Mouse (Mus musculus) heart, adult 2 months (tissue): ENCODE data around the gene Slc9a3r1. TPM values are rescaled to one million over a fixed set of nuclear protein-coding genes. Genes with fewer than 3 reads are reported as not detected.

Experiments used
- DNase-seq, 2 experiments: peaks; one replicate each; pipeline ENCODE4 v3.0.0; 2021
- H3K27ac ChIP-seq: fragments of 200-600 bp; 2 replicates; pipeline ENCODE4 v1.8.1; 2022
- H3K27me3 ChIP-seq: fragments of 200-500 bp; 2 replicates; pipeline ENCODE4 v1.6.1; 2012; ENCODE audit warnings: mild to moderate bottlenecking, low read length, inconsistent platforms, mixed read lengths; ENCODE audit not compliant: control insufficient read depth, insufficient read depth
- H3K36me3 ChIP-seq: fragments of 200-500 bp; 2 replicates; pipeline ENCODE4 v1.6.1; 2012; ENCODE audit warnings: low read length, inconsistent platforms; ENCODE audit not compliant: control insufficient read depth, insufficient read depth
- H3K4me1 ChIP-seq: fragments of 200-500 bp; 2 replicates; pipeline ENCODE4 v1.6.1; 2011; ENCODE audit warnings: low read length; ENCODE audit not compliant: control insufficient read depth, insufficient read depth
- H3K4me3 ChIP-seq: fragments of 200-600 bp; 2 replicates; pipeline ENCODE4 v1.8.1; 2022
- H3K79me2 ChIP-seq: fragments of 200-500 bp; replicated peaks from 2 replicates; pipeline ENCODE4 v1.6.1; 2012; ENCODE audit warnings: mild to moderate bottlenecking, inconsistent platforms, low read length, moderate library complexity, mixed read lengths; ENCODE audit not compliant: control insufficient read depth, insufficient read depth
- H3K9ac ChIP-seq: fragments of 200-500 bp; 2 replicates; pipeline ENCODE4 v1.6.1; 2012; ENCODE audit warnings: low read depth, mild to moderate bottlenecking, control low read depth, inconsistent platforms, low read length, mixed read lengths
- CTCF ChIP-seq: fragments of 200-600 bp; IDR thresholded peaks from 2 replicates; pipeline ENCODE4 v1.8.1; 2022; ENCODE audit warnings: antibody characterized with exemption, mild to moderate bottlenecking, moderate library complexity
- EP300 ChIP-seq: fragments of 200-500 bp; IDR thresholded peaks from 2 replicates; pipeline ENCODE4 v1.6.1; 2011; ENCODE audit warnings: low read depth, low read length, control low read depth; ENCODE audit not compliant: insufficient read depth
- POLR2A ChIP-seq: fragments of 200-500 bp; IDR thresholded peaks from 2 replicates; pipeline ENCODE4 v1.6.1; 2011; ENCODE audit warnings: mild to moderate bottlenecking, low read depth, low read length, control low read depth; ENCODE audit not compliant: insufficient read depth
- WGBS: fragments of 180-500 bp; shearing (Covaris S2); methylation state at CpG from one replicate; pipeline ENCODE4 v1.1.7; 2018; 5-methylcytosine and 5-hydroxymethylcytosine counted together
- intact Hi-C: fragments of 180-260 bp; cut with DNase I; formaldehyde crosslinking; loops from one replicate; pipeline ENCODE4 v1.15.1; 2025
- long read RNA-seq: library from polyadenylated mRNA; stranded (forward); transcript quantifications from one replicate; pipeline ENCODE4 v2.0.0, GENCODE M21; 2021
- polyA plus RNA-seq: library from polyadenylated mRNA; depleted of rRNA; stranded (reverse); fragments of >200 nt; gene quantifications from 2 replicates; pipeline ENCODE4 v1.2.3, GENCODE M21; 2012; rRNA removed
- total RNA-seq, 2 experiments: library from RNA; stranded (reverse); gene quantifications; 2 replicates each; pipeline ENCODE4 v1.2.3; 2021

Slc9a3r1 gene
- 10 to 100 TPM in 1 of 2 experiments, 1 to 10 TPM in 1; 8.1 to 10.1 TPM for total RNA-seq
- polyA plus RNA-seq, result 8.9 and 9.7 TPM in 2 replicates
- long read RNA-seq, partial matches to known transcripts, result 0 of 3 reads
- long read RNA-seq, other reads (novel, unspliced or antisense), result 0 of 3 reads

DNA sequence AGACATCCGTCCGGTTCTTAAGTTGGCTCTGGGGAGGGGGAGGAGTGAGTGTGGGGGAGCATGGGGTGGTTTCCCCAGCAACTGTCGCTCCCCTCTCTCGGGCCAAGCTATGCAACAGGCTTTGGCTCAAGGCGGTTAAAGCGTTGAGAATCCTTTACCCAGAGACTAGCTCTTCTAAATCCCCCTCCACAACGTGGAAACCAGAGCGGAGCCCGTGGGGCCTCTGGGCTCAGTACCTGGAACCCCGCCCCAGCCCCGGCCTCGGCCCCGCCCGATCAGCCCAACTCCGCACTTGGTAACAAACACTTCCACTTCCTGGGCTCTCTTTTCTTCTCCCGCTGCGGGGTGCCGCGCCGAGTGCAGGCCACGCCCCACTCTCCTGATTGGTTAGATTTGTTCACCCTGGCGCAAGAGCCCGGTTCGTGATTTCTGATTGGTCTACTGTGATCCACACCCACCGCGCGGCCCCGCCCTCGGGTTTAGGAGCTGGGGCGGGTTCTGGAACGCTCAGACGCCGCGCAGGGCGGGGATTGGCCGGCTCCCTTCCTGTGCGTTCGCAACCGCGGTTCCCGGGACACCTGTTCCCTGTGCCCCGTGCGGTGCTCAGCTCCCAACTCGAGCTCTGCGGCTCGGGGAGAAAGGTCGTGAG lies at the start of gene Slc9a3r1:
TSS of gene Slc9a3r1 (plus strand) at position 510 of the 649 bp plus-strand sequence.
- peak; percentile 99 for DNase-seq
- intact Hi-C loops, result no loop called here
- WGBS, result under 1% methylated on average over 47 of the region's 47 CpGs
- Histone ChIP-seq H3K4me1 (peaks cover 4% of the 10 kb centered on the region), H3K79me2 (no peaks in the 10 kb centered on the region), H3K4me3 (peak within 1 kb of the TSS; percentile 87), H3K36me3 (no peaks in the 10 kb centered on the region), H3K27me3 (no peaks in the 10 kb centered on the region), H3K27ac (peak within 1 kb of the TSS; percentile 79), H3K9ac (peak within 1 kb of the TSS; percentile 79)
- TF ChIP-seq CTCF, result no peak
- peak; percentile 97 for TF ChIP-seq POLR2A
- TF ChIP-seq EP300, result no peak

DNA sequence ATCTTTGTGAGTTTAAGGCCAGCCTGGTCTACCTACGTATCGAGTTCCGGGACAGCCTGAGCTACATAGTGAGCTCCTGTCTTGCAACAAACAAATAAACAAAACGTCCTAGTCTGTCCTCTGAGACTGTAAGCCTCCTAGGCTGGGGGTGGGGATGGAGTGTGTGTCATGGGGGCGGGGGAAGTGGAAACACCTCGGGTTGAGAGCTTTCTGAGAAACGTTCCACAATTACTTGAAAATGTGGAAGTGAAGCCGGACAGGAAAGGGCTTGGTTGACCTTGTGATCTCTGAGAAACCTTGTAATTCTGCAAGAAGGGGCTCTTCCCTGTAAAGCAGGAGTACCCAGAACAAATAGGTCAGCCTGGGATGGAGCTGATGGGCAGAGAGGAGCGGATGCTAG lies 43.7 kb upstream of the Slc9a3r1 start:
- no peak overlapping the region for H3K9ac ChIP-seq
- no peak overlapping the region for H3K27ac ChIP-seq
- no peaks in the 10 kb centered on the region for H3K4me1 ChIP-seq
- 0 out of 2 replicates have a peak, but pooled peaks cover 1% of the 10 kb centered on the region for H3K27me3 ChIP-seq
- H3K36me3 ChIP-seq, result no peaks in the 10 kb centered on the region
- no peak overlapping the region for H3K4me3 ChIP-seq
- TF ChIP-seq EP300 (no peak), CTCF (no peak), POLR2A (no peak)
- H3K79me2 ChIP-seq, result no peaks in the 10 kb centered on the region
- 54% methylated on average over 9 of the region's 9 CpGs for WGBS
- intact Hi-C loops, result no loop called here
- DNase-seq, result no peak

- H3K4me3 ChIP-seq, result no peak overlapping the region
- no peak for TF ChIP-seq CTCF
- no peak for TF ChIP-seq EP300
- no peak for TF ChIP-seq POLR2A
- no peak overlapping the region for H3K27ac ChIP-seq
- DNase-seq, result no peak
- 0 out of 2 replicates have a peak, but pooled peaks cover 1% of the 10 kb centered on the region for H3K27me3 ChIP-seq
- intact Hi-C loops, result no loop called here
- no peaks in the 10 kb centered on the region for H3K79me2 ChIP-seq
- no peak overlapping the region for H3K9ac ChIP-seq
- H3K36me3 ChIP-seq, result no peaks in the 10 kb centered on the region
- no peaks in the 10 kb centered on the region for H3K4me1 ChIP-seq
- 37% methylated on average over 4 of the region's 4 CpGs for WGBS
Measured at GRCm38 (mm10) chr11:115128483-115128882, 34.7 kb upstream of the Slc9a3r1 start.

- Histone ChIP-seq H3K4me1 (no peaks in the 10 kb centered on the region), H3K27me3 (no peaks in the 10 kb centered on the region), H3K27ac (no peak overlapping the region), H3K9ac (no peak overlapping the region), H3K4me3 (no peak overlapping the region), H3K36me3 (no peaks in the 10 kb centered on the region), H3K79me2 (no peaks in the 10 kb centered on the region)
- TF ChIP-seq POLR2A, result no peak
- no peak for TF ChIP-seq EP300
- no peak for TF ChIP-seq CTCF
- 80% methylated on average over 13 of the region's 13 CpGs for WGBS
- DNase-seq, result no peak
- intact Hi-C loops, result no loop called here
Measured at GRCm38 (mm10) chr11:115129508-115130126, 33.5 kb upstream of the Slc9a3r1 start.

- Histone ChIP-seq H3K36me3 (no peaks in the 10 kb centered on the region), H3K9ac (no peak overlapping the region), H3K27ac (no peak overlapping the region), H3K27me3 (no peaks in the 10 kb centered on the region), H3K4me3 (no peak overlapping the region), H3K4me1 (no peaks in the 10 kb centered on the region), H3K79me2 (no peaks in the 10 kb centered on the region)
- TF ChIP-seq CTCF, result no peak
- intact Hi-C loops, result no loop called here
- no peak for DNase-seq
- 79% methylated on average over 8 of the region's 8 CpGs for WGBS
Measured at GRCm38 (mm10) chr11:115131768-115132381, 31.3 kb upstream of the Slc9a3r1 start.

DNA sequence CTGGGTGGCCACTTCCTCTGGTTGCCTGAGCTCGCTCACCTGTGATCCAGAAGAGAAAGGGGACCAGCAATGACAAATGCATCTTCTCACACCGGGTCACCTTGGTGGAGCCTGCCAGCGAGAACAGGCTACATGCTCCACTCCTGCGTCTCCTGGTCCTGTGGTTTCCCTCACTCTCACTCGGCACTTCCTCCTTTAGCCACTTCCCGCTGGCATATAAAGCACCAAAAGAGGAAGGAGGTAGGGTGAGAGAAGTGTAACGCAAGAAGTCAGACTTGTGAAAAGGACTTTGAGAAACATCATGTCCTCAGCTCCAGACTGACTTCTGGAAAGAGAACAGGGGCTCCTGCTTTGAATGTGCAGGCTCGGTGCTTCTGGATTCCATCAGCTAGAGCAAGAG lies 29.3 kb upstream of the Slc9a3r1 start, which contains the start of gene Cd300lf:
TSS of gene Cd300lf (minus strand) at position 193 of the 400 bp plus-strand sequence.
- H3K27me3 ChIP-seq, result no peaks in the 10 kb centered on the region
- no peaks in the 10 kb centered on the region for H3K36me3 ChIP-seq
- H3K27ac ChIP-seq, result no peak within 1 kb of the TSS
- H3K9ac ChIP-seq, result no peak within 1 kb of the TSS
- no peaks in the 10 kb centered on the region for H3K79me2 ChIP-seq
- 57% methylated on average over 8 of the region's 8 CpGs for WGBS
- H3K4me1 ChIP-seq, result no peaks in the 10 kb centered on the region
- no peak within 1 kb of the TSS for H3K4me3 ChIP-seq
- TF ChIP-seq POLR2A (no peak), CTCF (no peak), EP300 (no peak)
- intact Hi-C loops, result no loop called here
- peak in 1 of 2 experiments; percentile 56 for DNase-seq
